Comparison of ENCODE assay signal across 19 mouse cellular contexts in the genomic region with DNA sequence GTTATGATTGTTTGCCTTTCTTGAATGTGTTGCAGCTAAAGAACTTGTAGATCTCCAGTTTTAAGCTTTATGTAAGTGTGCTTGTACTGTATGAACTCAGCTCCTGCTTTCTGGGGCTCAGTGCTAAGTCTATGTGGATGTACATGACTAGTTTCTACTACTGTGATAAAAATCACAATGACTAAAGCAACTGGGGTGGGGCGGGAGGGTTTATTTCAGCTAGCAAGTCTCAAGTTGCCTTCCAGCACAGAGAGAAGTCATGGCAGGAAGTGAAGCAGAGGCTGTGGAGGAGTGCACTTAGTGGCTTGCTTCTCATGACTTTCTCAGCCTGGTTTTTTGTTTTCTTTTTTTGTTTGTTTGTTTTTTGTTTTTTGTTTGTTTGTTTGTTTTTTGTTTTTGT. TPM values are rescaled to one million over a fixed set of nuclear protein-coding genes. Genes with fewer than 3 reads are reported as not detected.
DNase-seq lines count a peak whose midpoint lies in the region; ATAC-seq lines count a peak whose summit lies in the region.
"Had no signal": no experiment of that assay in that cellular context is flagged by ENCODE, and none has a peak within 500 bp of the region (broad histone marks: within the 10 kb centered on the region; RNA-seq: fewer than 3 reads in every experiment).

No protein-coding gene starts in this region.

- WGBS in midbrain, embryonic 11.5 days: 91% methylated on average over 1 of the region's 1 CpGs
- 92% methylated on average over 1 of the region's 1 CpGs for WGBS in midbrain, embryonic 14.5 days
- WGBS in intestine, embryonic 16.5 days: 84% methylated on average over 1 of the region's 1 CpGs

- no peaks in the 10 kb centered on the region for H3K4me1 ChIP-seq in midbrain, embryonic 11.5 days (ENCODE audit: control insufficient read depth, insufficient read depth, low read length)
- no peaks in the 10 kb centered on the region for H3K4me1 ChIP-seq in midbrain, embryonic 14.5 days (ENCODE audit: control insufficient read depth, insufficient read depth, low read length)
- no peaks in the 10 kb centered on the region for H3K4me1 ChIP-seq in intestine, embryonic 16.5 days (ENCODE audit: control insufficient read depth, insufficient read depth, low read length)
- H3K4me1 ChIP-seq: embryonic facial prominence, embryonic 15.5 days; forebrain, embryonic 15.5 days; heart, embryonic 13.5 days; hindbrain, embryonic 15.5 days had no signal

- H3K4me3 ChIP-seq in midbrain, embryonic 11.5 days (ENCODE audit: low read depth, low read length): no peak overlapping the region
- H3K4me3 ChIP-seq in midbrain, embryonic 14.5 days (replicated peaks; ENCODE audit: low read depth, low read length): no peak overlapping the region
- no peak overlapping the region for H3K4me3 ChIP-seq in intestine, embryonic 16.5 days (ENCODE audit: low read length)
- H3K4me3 ChIP-seq: embryonic facial prominence, embryonic 15.5 days; forebrain, embryonic 15.5 days; heart, embryonic 13.5 days; hindbrain, embryonic 15.5 days had no signal

- H3K9ac ChIP-seq in midbrain, embryonic 11.5 days (ENCODE audit: low read length): no peak overlapping the region
- no peak overlapping the region for H3K9ac ChIP-seq in midbrain, embryonic 14.5 days (replicated peaks; ENCODE audit: low read length)
- H3K9ac ChIP-seq in intestine, embryonic 16.5 days (ENCODE audit: low read depth, low read length): no peak overlapping the region
- H3K9ac ChIP-seq: embryonic facial prominence, embryonic 15.5 days; forebrain, embryonic 15.5 days; heart, embryonic 13.5 days; hindbrain, embryonic 15.5 days had no signal

- DNase-seq in frontal cortex, postnatal 10 days (ENCODE audit: low spot score in 2 of 2): no peak
- peak; percentile 75 for DNase-seq in midbrain, embryonic 11.5 days (ENCODE audit: low spot score, missing footprints)
- no peak for DNase-seq in midbrain, embryonic 14.5 days
- no peak for DNase-seq in ovary, postnatal 36 days (ENCODE audit: low spot score)
- no peak for DNase-seq in MN1 (ENCODE audit: low spot score)
- DNase-seq: adrenal gland, adult 2 months; adrenal gland, postnatal 25 days; cerebellum, adult 2 months; cerebellum, postnatal 10 days; embryo, embryonic 11 days; gastrocnemius, postnatal 14 days; heart, postnatal 36 days had no signal

- ATAC-seq in frontal cortex, adult (ENCODE audit: low TSS enrichment): peak; percentile 57; the same call in 1 of the 2 replicates
- ATAC-seq in midbrain, embryonic 11.5 days (ENCODE audit: low FRiP score): no peak
- ATAC-seq in midbrain, embryonic 14.5 days (ENCODE audit: low FRiP score, low TSS enrichment): no peak
- 0 out of 2 replicates have a peak, but pooled peaks have one; percentile 38 for ATAC-seq in intestine, embryonic 16.5 days
- ATAC-seq: forebrain, embryonic 15.5 days had no signal

- H3K4me2 ChIP-seq in midbrain, embryonic 11.5 days: no peak overlapping the region
- H3K4me2 ChIP-seq in midbrain, embryonic 14.5 days (ENCODE audit: low read length): no peak overlapping the region
- no peak overlapping the region for H3K4me2 ChIP-seq in intestine, embryonic 16.5 days (ENCODE audit: low read depth, low read length)
- H3K4me2 ChIP-seq: embryonic facial prominence, embryonic 15.5 days; forebrain, embryonic 15.5 days; heart, embryonic 13.5 days; hindbrain, embryonic 15.5 days had no signal

- H3K36me3 ChIP-seq in midbrain, embryonic 11.5 days (ENCODE audit: control insufficient read depth, insufficient read depth, low read length): 0 out of 2 replicates have a peak, but pooled peaks cover 3% of the 10 kb centered on the region
- peaks cover 35% of the 10 kb centered on the region for H3K36me3 ChIP-seq in midbrain, embryonic 14.5 days (ENCODE audit: control insufficient read depth, insufficient read depth, low read length)
- no peaks in the 10 kb centered on the region for H3K36me3 ChIP-seq in intestine, embryonic 16.5 days (ENCODE audit: control insufficient read depth, insufficient read depth, low read length)

- H3K9me3 ChIP-seq in midbrain, embryonic 11.5 days (ENCODE audit: control insufficient read depth, low read length): no peaks in the 10 kb centered on the region
- no peaks in the 10 kb centered on the region for H3K9me3 ChIP-seq in midbrain, embryonic 14.5 days (ENCODE audit: control insufficient read depth, low read length)
- H3K9me3 ChIP-seq in intestine, embryonic 16.5 days (ENCODE audit: control insufficient read depth, low read length): no peaks in the 10 kb centered on the region
- H3K9me3 ChIP-seq: embryonic facial prominence, embryonic 15.5 days; forebrain, embryonic 15.5 days; heart, embryonic 13.5 days; hindbrain, embryonic 15.5 days had no signal

- H3K27ac ChIP-seq in midbrain, embryonic 11.5 days (ENCODE audit: low read depth, low read length): no peak overlapping the region
- no peak overlapping the region for H3K27ac ChIP-seq in midbrain, embryonic 14.5 days (replicated peaks; ENCODE audit: low read depth, low read length)
- no peak overlapping the region for H3K27ac ChIP-seq in intestine, embryonic 16.5 days (ENCODE audit: low read length)
- H3K27ac ChIP-seq: embryonic facial prominence, embryonic 15.5 days; forebrain, embryonic 15.5 days; heart, embryonic 13.5 days; hindbrain, embryonic 15.5 days had no signal

- no peaks in the 10 kb centered on the region for H3K27me3 ChIP-seq in midbrain, embryonic 11.5 days (ENCODE audit: control insufficient read depth, insufficient read depth, low read length)
- no peaks in the 10 kb centered on the region for H3K27me3 ChIP-seq in midbrain, embryonic 14.5 days (ENCODE audit: control insufficient read depth, insufficient read depth, low read length)
- H3K27me3 ChIP-seq in intestine, embryonic 16.5 days (replicated peaks; ENCODE audit: control insufficient read depth, insufficient read depth, low read length): no peaks in the 10 kb centered on the region
- H3K27me3 ChIP-seq: CH12.LX; embryonic facial prominence, embryonic 15.5 days; forebrain, embryonic 15.5 days; heart, embryonic 13.5 days; hindbrain, embryonic 15.5 days had no signal

RNA-seq across cellular contexts. Expression of a gene that starts 24.4 kb away (rescaled TPM):
- polyA plus RNA-seq in midbrain, embryonic 11.5 days (2014; fragmentation: Nextera tagmentation; extraction: Ambion mirVana): 102 and 126 TPM in 2 replicates
- 52.5 and 57.7 TPM in 2 replicates for polyA plus RNA-seq in midbrain, embryonic 14.5 days (2014; fragmentation: Nextera tagmentation; extraction: Ambion mirVana)
- polyA plus RNA-seq in intestine, embryonic 16.5 days (2015; fragmentation: Nextera tagmentation; extraction: Ambion mirVana): 10.1 and 10.4 TPM in 2 replicates

Comparison
In these comparisons a context has a peak if more than half of its experiments do, and no peak if none do; other contexts are left out.
1. ATAC-seq: peak in frontal cortex, adult (single experiment) and intestine, embryonic 16.5 days (single experiment); none in midbrain, embryonic 11.5 days (single experiment) and midbrain, embryonic 14.5 days (single experiment).